Mouse (Mus musculus): ENCODE data around the gene Prpf6. TPM values are rescaled to one million over a fixed set of nuclear protein-coding genes. Genes with fewer than 3 reads are reported as not detected.

Gene Prpf6
- total RNA-seq, 1 experiment = 67.8 TPM

DNA sequence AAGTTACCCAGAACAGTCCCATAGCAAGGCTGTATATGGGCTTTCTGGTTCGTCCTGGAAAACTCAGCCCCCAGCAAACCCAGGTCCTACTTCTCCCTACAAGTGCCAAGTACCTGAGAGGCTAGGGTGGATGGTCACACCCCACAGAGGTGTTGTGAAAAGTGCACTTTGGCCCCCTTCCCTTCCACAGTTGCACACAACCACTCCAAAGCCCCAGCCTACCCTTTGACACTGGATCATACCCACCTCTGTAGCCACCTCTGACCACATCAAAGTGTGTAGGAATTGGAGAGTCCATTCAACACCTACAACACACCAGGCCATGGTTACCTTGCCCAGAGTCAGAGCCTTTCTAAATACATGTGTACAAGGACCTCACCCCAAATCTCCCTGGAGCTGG lies 8.7 kb upstream of the Prpf6 start:
- no peaks in the 10 kb centered on the region for H3K9me3 ChIP-seq (ENCODE audit: control insufficient read depth, insufficient read depth, low read depth, low read length)
- no peaks in the 10 kb centered on the region for H3K4me1 ChIP-seq (ENCODE audit: control insufficient read depth in 2 of 2, insufficient read depth in 2 of 2, low read length in 2 of 2, poor library complexity in 1 of 2)
- in situ Hi-C loops (cut with MboI; ENCODE audit: low sequenced_read_pairs in 2 of 2, unreplicated experiment in 2 of 2) = no loop called here
- no peak overlapping the region for H3K9ac ChIP-seq (ENCODE audit: insufficient read depth, low read depth, low read length, poor library complexity, severe bottlenecking)
- no peak overlapping the region for H3K4me3 ChIP-seq (ENCODE audit: insufficient read depth in 1 of 2, low read depth in 1 of 2, low read length in 2 of 2, poor library complexity in 1 of 2, severe bottlenecking in 1 of 2)
- no peak for DNase-seq (ENCODE audit: low read depth, low spot score)
- TF ChIP-seq MAFK (IDR thresholded peaks at IDR 0.05; ENCODE audit: insufficient read depth, low read depth, low read length) = no peak
- no peak for TF ChIP-seq ZC3H11A (IDR thresholded peaks at IDR 0.05; ENCODE audit: borderline replicate concordance, low read depth, low read length)
- TF ChIP-seq HCFC1 (IDR thresholded peaks at IDR 0.05; ENCODE audit: borderline replicate concordance, insufficient read depth, low read length) = no peak
- no peak for TF ChIP-seq ZNF384 (IDR thresholded peaks at IDR 0.05; ENCODE audit: low read depth, low read length)
- TF ChIP-seq CHD2 (IDR thresholded peaks at IDR 0.05; ENCODE audit: low read depth, low read length) = no peak
- no peak overlapping the region for H3K27ac ChIP-seq (ENCODE audit: insufficient read depth, low read depth, low read length, poor library complexity, severe bottlenecking)
- H3K36me3 ChIP-seq (ENCODE audit: control insufficient read depth, insufficient read depth, low read length, poor library complexity, severe bottlenecking) = peaks cover 24% of the 10 kb centered on the region

DNA sequence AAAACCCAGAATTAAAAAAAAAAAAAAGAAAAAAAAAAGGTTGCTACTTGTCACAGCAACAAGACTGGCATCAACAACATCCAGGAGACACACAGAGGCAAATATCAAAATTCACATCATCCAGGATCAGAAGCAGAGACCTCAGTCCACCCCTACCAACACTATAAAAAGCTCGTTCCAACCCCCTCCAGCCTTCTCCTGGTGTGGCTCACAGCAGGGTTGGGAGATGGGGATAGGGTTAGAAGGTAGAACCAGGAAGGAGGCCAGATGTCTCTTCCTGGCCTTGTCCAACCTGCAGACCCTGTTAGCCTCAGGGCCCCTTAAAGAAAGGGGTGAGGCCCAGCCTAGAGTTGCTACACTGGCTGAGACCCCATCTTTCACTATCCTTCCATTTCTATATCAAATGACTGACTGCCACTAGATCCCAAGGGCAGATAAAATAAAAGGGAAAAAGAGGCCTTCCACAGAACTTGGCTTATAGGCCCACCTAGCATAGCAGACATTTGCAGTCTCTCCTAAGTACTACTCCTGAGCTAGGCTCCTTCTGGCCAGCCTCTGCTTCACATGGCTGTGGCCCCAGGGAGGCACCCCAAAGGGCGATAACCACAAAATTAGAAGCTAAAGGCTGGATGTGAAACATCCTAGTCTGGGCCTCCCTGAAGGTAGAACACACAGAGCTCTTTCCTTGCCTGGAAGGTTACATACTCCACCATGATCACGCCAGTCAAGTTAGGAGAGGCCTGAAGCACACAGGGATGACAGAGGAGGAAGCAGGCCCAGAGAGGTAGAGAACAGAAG lies 8.0 kb upstream of the Prpf6 start:
- H3K4me3 ChIP-seq (ENCODE audit: insufficient read depth in 1 of 2, low read depth in 1 of 2, low read length in 2 of 2, poor library complexity in 1 of 2, severe bottlenecking in 1 of 2) = no peak overlapping the region
- peaks cover 31% of the 10 kb centered on the region for H3K36me3 ChIP-seq (ENCODE audit: control insufficient read depth, insufficient read depth, low read length, poor library complexity, severe bottlenecking)
- no peaks in the 10 kb centered on the region for H3K4me1 ChIP-seq (ENCODE audit: control insufficient read depth in 2 of 2, insufficient read depth in 2 of 2, low read length in 2 of 2, poor library complexity in 1 of 2)
- H3K9me3 ChIP-seq (ENCODE audit: control insufficient read depth, insufficient read depth, low read depth, low read length) = no peaks in the 10 kb centered on the region
- no peak overlapping the region for H3K9ac ChIP-seq (ENCODE audit: insufficient read depth, low read depth, low read length, poor library complexity, severe bottlenecking)
- no peak overlapping the region for H3K27ac ChIP-seq (ENCODE audit: insufficient read depth, low read depth, low read length, poor library complexity, severe bottlenecking)
- no peak for DNase-seq (ENCODE audit: low read depth, low spot score)
- TF ChIP-seq MAFK (IDR thresholded peaks at IDR 0.05; ENCODE audit: insufficient read depth, low read depth, low read length) (no peak), CHD2 (IDR thresholded peaks at IDR 0.05; ENCODE audit: low read depth, low read length) (no peak), ZC3H11A (IDR thresholded peaks at IDR 0.05; ENCODE audit: borderline replicate concordance, low read depth, low read length) (no peak), HCFC1 (IDR thresholded peaks at IDR 0.05; ENCODE audit: borderline replicate concordance, insufficient read depth, low read length) (no peak), ZNF384 (IDR thresholded peaks at IDR 0.05; ENCODE audit: low read depth, low read length) (no peak)
- in situ Hi-C loops (cut with MboI; ENCODE audit: low sequenced_read_pairs in 2 of 2, unreplicated experiment in 2 of 2) = no loop called here

DNA sequence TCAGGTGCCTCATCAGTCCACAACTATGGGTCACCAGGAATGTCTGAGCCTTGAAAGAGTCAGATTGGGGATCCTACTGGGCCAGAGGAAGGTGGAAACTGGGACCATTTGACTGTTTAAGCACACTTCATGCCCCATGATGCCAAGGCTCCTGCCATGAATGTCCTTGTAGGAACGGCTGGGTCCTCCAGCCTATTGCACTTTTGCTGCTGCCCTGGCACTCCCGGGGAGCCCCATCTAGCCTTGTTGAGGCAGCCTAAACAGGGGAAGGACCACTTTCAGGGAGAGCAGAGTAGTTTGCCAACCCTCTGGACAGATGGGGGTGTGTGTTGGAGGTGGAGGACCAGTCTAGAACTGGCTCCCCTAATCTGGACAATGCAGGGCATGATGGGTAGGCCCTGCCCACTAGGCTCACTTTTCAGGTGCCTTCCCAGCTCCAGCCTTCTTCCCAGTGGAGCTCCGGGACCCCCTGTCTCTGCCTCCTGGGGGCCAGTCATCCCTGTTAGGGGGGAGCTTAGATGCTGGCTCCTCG lies 7.2 kb upstream of the Prpf6 start, which contains the start of gene Uckl1:
TSS of gene Uckl1 (minus strand) at position 482 of the 532 bp plus-strand sequence.
- Histone ChIP-seq H3K4me3 (ENCODE audit: insufficient read depth in 1 of 2, low read depth in 1 of 2, low read length in 2 of 2, poor library complexity in 1 of 2, severe bottlenecking in 1 of 2) (no peak within 1 kb of the TSS), H3K4me1 (ENCODE audit: control insufficient read depth in 2 of 2, insufficient read depth in 2 of 2, low read length in 2 of 2, poor library complexity in 1 of 2) (no peaks in the 10 kb centered on the region), H3K36me3 (ENCODE audit: control insufficient read depth, insufficient read depth, low read length, poor library complexity, severe bottlenecking) (peaks cover 37% of the 10 kb centered on the region), H3K9ac (ENCODE audit: insufficient read depth, low read depth, low read length, poor library complexity, severe bottlenecking) (no peak within 1 kb of the TSS), H3K9me3 (ENCODE audit: control insufficient read depth, insufficient read depth, low read depth, low read length) (no peaks in the 10 kb centered on the region), H3K27ac (ENCODE audit: insufficient read depth, low read depth, low read length, poor library complexity, severe bottlenecking) (no peak within 1 kb of the TSS)
- TF ChIP-seq MAFK (IDR thresholded peaks at IDR 0.05; ENCODE audit: insufficient read depth, low read depth, low read length) (no peak), CHD2 (IDR thresholded peaks at IDR 0.05; ENCODE audit: low read depth, low read length) (no peak), ZNF384 (IDR thresholded peaks at IDR 0.05; ENCODE audit: low read depth, low read length) (no peak)
- DNase-seq (ENCODE audit: low read depth, low spot score) = no peak
- in situ Hi-C loops (cut with MboI; ENCODE audit: low sequenced_read_pairs in 2 of 2, unreplicated experiment in 2 of 2) = no loop called here

DNA sequence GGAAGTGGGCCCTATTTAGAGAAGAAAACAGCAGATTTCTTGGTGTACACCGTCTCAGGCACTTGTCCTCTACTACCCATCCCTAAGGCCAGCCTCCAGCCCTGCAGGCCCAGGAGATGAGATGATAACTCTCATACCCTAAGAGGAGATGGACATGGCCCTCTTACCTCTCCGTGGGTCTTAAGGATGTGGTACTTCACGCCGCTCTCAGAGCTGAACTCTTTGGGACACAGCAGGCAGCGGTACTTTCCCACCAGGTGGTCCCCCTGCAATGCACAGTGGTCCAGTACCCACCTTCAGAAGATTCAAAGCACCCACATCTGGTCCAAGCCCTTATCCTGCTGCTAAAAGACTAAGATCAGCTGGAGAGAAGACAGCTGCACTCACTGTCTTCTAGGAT lies 6.2 kb upstream of the Prpf6 start:
- no peak overlapping the region for H3K9ac ChIP-seq (ENCODE audit: insufficient read depth, low read depth, low read length, poor library complexity, severe bottlenecking)
- no peaks in the 10 kb centered on the region for H3K4me1 ChIP-seq (ENCODE audit: control insufficient read depth in 2 of 2, insufficient read depth in 2 of 2, low read length in 2 of 2, poor library complexity in 1 of 2)
- no peak for TF ChIP-seq HCFC1 (IDR thresholded peaks at IDR 0.05; ENCODE audit: borderline replicate concordance, insufficient read depth, low read length)
- no peak for TF ChIP-seq ZNF384 (IDR thresholded peaks at IDR 0.05; ENCODE audit: low read depth, low read length)
- TF ChIP-seq CHD2 (IDR thresholded peaks at IDR 0.05; ENCODE audit: low read depth, low read length) = no peak
- no peak for TF ChIP-seq MAFK (IDR thresholded peaks at IDR 0.05; ENCODE audit: insufficient read depth, low read depth, low read length)
- no peak for TF ChIP-seq ZC3H11A (IDR thresholded peaks at IDR 0.05; ENCODE audit: borderline replicate concordance, low read depth, low read length)
- DNase-seq (ENCODE audit: low read depth, low spot score) = no peak
- H3K4me3 ChIP-seq (ENCODE audit: insufficient read depth in 1 of 2, low read depth in 1 of 2, low read length in 2 of 2, poor library complexity in 1 of 2, severe bottlenecking in 1 of 2) = no peak overlapping the region
- no peak overlapping the region for H3K27ac ChIP-seq (ENCODE audit: insufficient read depth, low read depth, low read length, poor library complexity, severe bottlenecking)
- in situ Hi-C loops (cut with MboI; ENCODE audit: low sequenced_read_pairs in 2 of 2, unreplicated experiment in 2 of 2) = no loop called here
- H3K36me3 ChIP-seq (ENCODE audit: control insufficient read depth, insufficient read depth, low read length, poor library complexity, severe bottlenecking) = peaks cover 45% of the 10 kb centered on the region
- H3K9me3 ChIP-seq (ENCODE audit: control insufficient read depth, insufficient read depth, low read depth, low read length) = no peaks in the 10 kb centered on the region
